In genomic region chr1:128405675-128406074, GRCm38 (mm10) we compare ENCODE assay signal across 14 mouse cellular contexts. TPM values are rescaled to one million over a fixed set of nuclear protein-coding genes. Genes with fewer than 3 reads are reported as not detected.
DNase-seq lines count a peak whose midpoint lies in the region; ATAC-seq lines count a peak whose summit lies in the region.
"Had no signal": no experiment of that assay in that cellular context is flagged by ENCODE, and none has a peak within 500 bp of the region (broad histone marks: within the 10 kb centered on the region; RNA-seq: fewer than 3 reads in every experiment).

No protein-coding gene starts in this region.

- WGBS in midbrain, embryonic 10.5 days: 63% methylated on average over 1 of the region's 1 CpGs
- 29% methylated on average over 1 of the region's 1 CpGs for WGBS in midbrain, embryonic 16.5 days
- WGBS in forebrain, embryonic 14.5 days: 7% methylated on average over 1 of the region's 1 CpGs
- WGBS in hindbrain, embryonic 15.5 days: 28% methylated on average over 1 of the region's 1 CpGs
- 31% methylated on average over 1 of the region's 1 CpGs for WGBS in neural tube, embryonic 15.5 days
- WGBS in liver, embryonic 12.5 days (ENCODE audit: insufficient replicate concordance): 88% methylated on average over 1 of the region's 1 CpGs

- no peaks in the 10 kb centered on the region for H3K9me3 ChIP-seq in midbrain, embryonic 10.5 days (replicated peaks)
- no peaks in the 10 kb centered on the region for H3K9me3 ChIP-seq in midbrain, embryonic 16.5 days (replicated peaks; ENCODE audit: control insufficient read depth, low read length, poor library complexity, severe bottlenecking)
- no peaks in the 10 kb centered on the region for H3K9me3 ChIP-seq in forebrain, embryonic 14.5 days (replicated peaks; ENCODE audit: control insufficient read depth, low read length)
- H3K9me3 ChIP-seq in hindbrain, embryonic 15.5 days: no peaks in the 10 kb centered on the region
- H3K9me3 ChIP-seq in neural tube, embryonic 15.5 days (replicated peaks): no peaks in the 10 kb centered on the region
- no peaks in the 10 kb centered on the region for H3K9me3 ChIP-seq in liver, embryonic 12.5 days (replicated peaks)

- H3K4me2 ChIP-seq in midbrain, embryonic 16.5 days (ENCODE audit: low read length): no peak overlapping the region
- no peak overlapping the region for H3K4me2 ChIP-seq in forebrain, embryonic 14.5 days (ENCODE audit: low read length)
- no peak overlapping the region for H3K4me2 ChIP-seq in hindbrain, embryonic 15.5 days
- no peak overlapping the region for H3K4me2 ChIP-seq in neural tube, embryonic 15.5 days
- no peak overlapping the region for H3K4me2 ChIP-seq in liver, embryonic 12.5 days

- H3K36me3 ChIP-seq in midbrain, embryonic 10.5 days: peaks cover 56% of the 10 kb centered on the region
- 0 out of 2 replicates have a peak, but pooled peaks cover 5% of the 10 kb centered on the region for H3K36me3 ChIP-seq in midbrain, embryonic 16.5 days (ENCODE audit: control insufficient read depth, insufficient read depth, low read length)
- peaks cover 6% of the 10 kb centered on the region; the same call in 1 of the 2 replicates for H3K36me3 ChIP-seq in forebrain, embryonic 14.5 days (ENCODE audit: control insufficient read depth, insufficient read depth, low read length)
- peaks cover 10% of the 10 kb centered on the region; the same call in 1 of the 2 replicates for H3K36me3 ChIP-seq in hindbrain, embryonic 15.5 days
- peaks cover 4% of the 10 kb centered on the region; the same call in 1 of the 2 replicates for H3K36me3 ChIP-seq in neural tube, embryonic 15.5 days
- peaks cover 68% of the 10 kb centered on the region for H3K36me3 ChIP-seq in liver, embryonic 12.5 days

- peaks cover 53% of the 10 kb centered on the region for H3K4me1 ChIP-seq in midbrain, embryonic 10.5 days
- peaks cover 5% of the 10 kb centered on the region; the same call in 1 of the 2 replicates for H3K4me1 ChIP-seq in midbrain, embryonic 16.5 days (ENCODE audit: control insufficient read depth, insufficient read depth, low read length)
- peaks cover 13% of the 10 kb centered on the region for H3K4me1 ChIP-seq in forebrain, embryonic 14.5 days (ENCODE audit: control insufficient read depth, insufficient read depth, low read length)
- peaks cover 12% of the 10 kb centered on the region; the same call in 1 of the 2 replicates for H3K4me1 ChIP-seq in hindbrain, embryonic 15.5 days (replicated peaks)
- no peaks in the 10 kb centered on the region for H3K4me1 ChIP-seq in neural tube, embryonic 15.5 days
- peaks cover 18% of the 10 kb centered on the region for H3K4me1 ChIP-seq in liver, embryonic 12.5 days

- no peak overlapping the region for H3K4me3 ChIP-seq in midbrain, embryonic 10.5 days
- no peak overlapping the region for H3K4me3 ChIP-seq in midbrain, embryonic 16.5 days (ENCODE audit: low read depth, low read length)
- H3K4me3 ChIP-seq in forebrain, embryonic 14.5 days (ENCODE audit: low read depth, low read length): no peak overlapping the region
- H3K4me3 ChIP-seq in hindbrain, embryonic 15.5 days: no peak overlapping the region
- no peak overlapping the region for H3K4me3 ChIP-seq in neural tube, embryonic 15.5 days (replicated peaks)
- no peak overlapping the region for H3K4me3 ChIP-seq in liver, embryonic 12.5 days

- no peak overlapping the region for H3K9ac ChIP-seq in midbrain, embryonic 16.5 days (ENCODE audit: low read depth, low read length)
- H3K9ac ChIP-seq in forebrain, embryonic 14.5 days (ENCODE audit: low read length): no peak overlapping the region
- H3K9ac ChIP-seq in hindbrain, embryonic 15.5 days: no peak overlapping the region
- H3K9ac ChIP-seq in neural tube, embryonic 15.5 days (replicated peaks): no peak overlapping the region
- no peak overlapping the region for H3K9ac ChIP-seq in liver, embryonic 12.5 days

- DNase-seq in midbrain, embryonic 10.5 days (ENCODE audit: low spot score): no peak
- DNase-seq in forebrain, embryonic 14.5 days (ENCODE audit: low spot score): peak; percentile 79
- no peak for DNase-seq in spleen, postnatal 4 days (ENCODE audit: low spot score in 2 of 2)
- DNase-seq: adrenal gland, adult 8-10 months; cerebellum, adult 8-10 months; liver; lung, postnatal 36 days; right cerebral cortex, postnatal 14 days had no signal

- ATAC-seq in midbrain, embryonic 16.5 days: no peak
- ATAC-seq in forebrain, embryonic 14.5 days: peak; percentile 61
- no peak for ATAC-seq in hindbrain, embryonic 15.5 days (ENCODE audit: low FRiP score, low read depth)
- peak; percentile 53; the same call in 1 of the 2 replicates for ATAC-seq in neural tube, embryonic 15.5 days (ENCODE audit: low FRiP score)
- no peak for ATAC-seq in liver, embryonic 12.5 days
- no peak for ATAC-seq in frontal cortex, adult (ENCODE audit: low TSS enrichment)
- ATAC-seq: CD4-positive, CD25-positive, alpha-beta regulatory T cell, adult 4 months had no signal

- H3K27ac ChIP-seq in midbrain, embryonic 10.5 days (replicated peaks): peak overlapping the region; percentile 75
- no peak overlapping the region for H3K27ac ChIP-seq in midbrain, embryonic 16.5 days (ENCODE audit: low read length)
- peak overlapping the region; percentile 48; the same call in 1 of the 2 replicates for H3K27ac ChIP-seq in forebrain, embryonic 14.5 days (ENCODE audit: low read depth, low read length)
- peak overlapping the region; percentile 25; the same call in 1 of the 2 replicates for H3K27ac ChIP-seq in hindbrain, embryonic 15.5 days (replicated peaks)
- H3K27ac ChIP-seq in neural tube, embryonic 15.5 days (replicated peaks): no peak overlapping the region; the same call in 1 of the 2 replicates
- no peak overlapping the region for H3K27ac ChIP-seq in liver, embryonic 12.5 days

- H3K27me3 ChIP-seq in midbrain, embryonic 10.5 days (ENCODE audit: low read depth, poor library complexity, severe bottlenecking): no peaks in the 10 kb centered on the region
- H3K27me3 ChIP-seq in midbrain, embryonic 16.5 days (ENCODE audit: control insufficient read depth, insufficient read depth, low read depth, low read length): no peaks in the 10 kb centered on the region
- no peaks in the 10 kb centered on the region for H3K27me3 ChIP-seq in forebrain, embryonic 14.5 days (replicated peaks; ENCODE audit: control insufficient read depth, insufficient read depth, low read length)
- H3K27me3 ChIP-seq in hindbrain, embryonic 15.5 days: no peaks in the 10 kb centered on the region
- H3K27me3 ChIP-seq in neural tube, embryonic 15.5 days (replicated peaks): no peaks in the 10 kb centered on the region
- H3K27me3 ChIP-seq in liver, embryonic 12.5 days (replicated peaks): no peaks in the 10 kb centered on the region

RNA-seq across cellular contexts. Expression of gene Dars, which starts 11.5 kb away (rescaled TPM):
- polyA plus RNA-seq in midbrain, embryonic 10.5 days (2016; fragmentation: Nextera tagmentation; extraction: Ambion mirVana): 190 and 216 TPM in 2 replicates
- 123 and 124 TPM in 2 replicates for polyA plus RNA-seq in midbrain, embryonic 16.5 days (2015; fragmentation: Nextera tagmentation; extraction: Ambion mirVana)
- polyA plus RNA-seq in forebrain, embryonic 14.5 days (2014; fragmentation: Nextera tagmentation; extraction: Ambion mirVana): 105 and 111 TPM in 2 replicates
- polyA plus RNA-seq in hindbrain, embryonic 15.5 days (2015; fragmentation: Nextera tagmentation; extraction: Ambion mirVana): 137 and 139 TPM in 2 replicates
- polyA plus RNA-seq in neural tube, embryonic 15.5 days (2015; fragmentation: Nextera tagmentation; extraction: Ambion mirVana): 132 and 154 TPM in 2 replicates
- polyA plus RNA-seq in liver, embryonic 12.5 days (2016; fragmentation: Nextera tagmentation; extraction: Ambion mirVana): 161 and 166 TPM in 2 replicates

RNA-seq across cellular contexts. Expression of gene Mcm6, which starts 46.2 kb away (rescaled TPM):
- polyA plus RNA-seq in midbrain, embryonic 10.5 days (2016; fragmentation: Nextera tagmentation; extraction: Ambion mirVana): 330 and 373 TPM in 2 replicates
- 44.9 and 50.4 TPM in 2 replicates for polyA plus RNA-seq in midbrain, embryonic 16.5 days (2015; fragmentation: Nextera tagmentation; extraction: Ambion mirVana)
- polyA plus RNA-seq in forebrain, embryonic 14.5 days (2014; fragmentation: Nextera tagmentation; extraction: Ambion mirVana): 121 and 131 TPM in 2 replicates
- 74.1 and 75.5 TPM in 2 replicates for polyA plus RNA-seq in hindbrain, embryonic 15.5 days (2015; fragmentation: Nextera tagmentation; extraction: Ambion mirVana)
- 52.3 and 111 TPM in 2 replicates for polyA plus RNA-seq in neural tube, embryonic 15.5 days (2015; fragmentation: Nextera tagmentation; extraction: Ambion mirVana)
- polyA plus RNA-seq in liver, embryonic 12.5 days (2016; fragmentation: Nextera tagmentation; extraction: Ambion mirVana): 343 and 345 TPM in 2 replicates

Comparison
In these comparisons a context has a peak if more than half of its experiments do, and no peak if none do; other contexts are left out.
1. H3K27ac ChIP-seq: peak in midbrain, embryonic 10.5 days (single experiment), forebrain, embryonic 14.5 days (single experiment) and hindbrain, embryonic 15.5 days (single experiment); none in midbrain, embryonic 16.5 days (single experiment), neural tube, embryonic 15.5 days (single experiment) and liver, embryonic 12.5 days (single experiment).
2. ATAC-seq: peak in forebrain, embryonic 14.5 days (single experiment) and neural tube, embryonic 15.5 days (single experiment); none in midbrain, embryonic 16.5 days (single experiment), hindbrain, embryonic 15.5 days (single experiment), liver, embryonic 12.5 days (single experiment) and frontal cortex, adult (single experiment).